Mouse (Mus musculus): ENCODE measurements at regions not wholly inside any gene's neighbourhood (a gene's known extent, or its start where the extent isn't known, plus 50 kb on each side); places are given as distances from the start of the nearest gene placed in this dataset.
"Not testable (repeated sequence)": the region's sequence is repeated elsewhere in the genome, so short reads cannot be mapped to it uniquely, and the experiment has no call there.

- Histone ChIP-seq H3K27ac (no peak overlapping the region), H3K4me3 (ENCODE audit: inconsistent target) (no peak overlapping the region), H3K79me2 (ENCODE audit: inconsistent target) (no peaks in the 10 kb centered on the region), H3K36me3 (ENCODE audit: inconsistent target) (no peaks in the 10 kb centered on the region)
- WGBS (ENCODE audit: missing documents), result 83% methylated on average over 7 of the region's 7 CpGs
Observed at GRCm38 (mm10) chr15:5817901-5818576, 481.5 kb upstream of the Dab2 start.

- WGBS (ENCODE audit: missing documents), result 79% methylated on average over 4 of the region's 4 CpGs
- H3K27ac ChIP-seq, result no peak overlapping the region
- no peaks in the 10 kb centered on the region for H3K79me2 ChIP-seq (ENCODE audit: inconsistent target)
- no peaks in the 10 kb centered on the region for H3K36me3 ChIP-seq (ENCODE audit: inconsistent target)
- no peak overlapping the region for H3K4me3 ChIP-seq (ENCODE audit: inconsistent target)
Observed at GRCm38 (mm10) chr15:5839963-5840362, 459.6 kb upstream of the Dab2 start.

DNA sequence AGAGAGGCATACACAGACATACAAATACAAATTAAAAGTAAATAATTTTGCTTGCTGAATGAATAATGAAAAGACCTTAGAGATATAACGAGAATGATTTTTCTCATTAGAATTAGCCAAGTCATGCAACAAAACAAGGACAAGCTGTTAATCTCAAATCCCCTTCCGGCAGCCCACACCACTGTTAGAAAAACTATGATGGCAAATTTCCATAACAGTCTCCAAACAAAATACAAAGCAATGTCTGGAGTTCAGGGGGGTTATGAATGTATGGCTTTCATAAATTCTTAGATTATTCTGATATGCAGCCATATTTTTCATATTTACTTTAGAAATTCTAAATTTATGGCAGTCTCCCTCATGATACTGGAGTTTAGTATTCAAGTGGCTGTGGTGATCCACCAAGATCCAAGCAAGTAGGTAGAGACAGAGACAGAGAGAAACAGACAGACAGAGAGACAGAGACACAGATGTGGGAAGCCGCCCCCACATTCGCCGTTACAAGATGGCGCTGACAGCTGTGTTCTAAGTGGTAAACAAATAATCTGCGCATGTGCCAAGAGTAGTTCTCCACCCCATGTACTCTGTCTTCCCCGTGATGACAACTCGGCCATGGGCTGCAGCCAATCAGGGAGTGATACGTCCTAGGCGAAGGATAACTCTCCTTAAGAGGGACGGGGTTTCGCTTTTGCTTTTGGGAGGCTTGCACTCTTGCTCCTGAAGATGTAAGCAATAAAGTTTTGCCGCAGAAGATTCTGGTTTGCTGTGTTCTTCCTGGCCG lies 458.0 kb upstream of the Dab2 start:
- not testable (repeated sequence) for H3K79me2 ChIP-seq (ENCODE audit: inconsistent target); H3K36me3 ChIP-seq (ENCODE audit: inconsistent target); H3K27ac ChIP-seq; H3K4me3 ChIP-seq (ENCODE audit: inconsistent target)
- WGBS (ENCODE audit: missing documents), result 94% methylated on average over 11 of the region's 15 CpGs

GRCm38 (mm10) chr15:5846571-5846970 lies 453.0 kb upstream of the Dab2 start:
- Histone ChIP-seq H3K4me3 (ENCODE audit: inconsistent target) (no peak overlapping the region), H3K79me2 (ENCODE audit: inconsistent target) (no peaks in the 10 kb centered on the region), H3K27ac (no peak overlapping the region), H3K36me3 (ENCODE audit: inconsistent target) (no peaks in the 10 kb centered on the region)
- WGBS (ENCODE audit: missing documents), result 100% methylated on average over 5 of the region's 5 CpGs

DNA sequence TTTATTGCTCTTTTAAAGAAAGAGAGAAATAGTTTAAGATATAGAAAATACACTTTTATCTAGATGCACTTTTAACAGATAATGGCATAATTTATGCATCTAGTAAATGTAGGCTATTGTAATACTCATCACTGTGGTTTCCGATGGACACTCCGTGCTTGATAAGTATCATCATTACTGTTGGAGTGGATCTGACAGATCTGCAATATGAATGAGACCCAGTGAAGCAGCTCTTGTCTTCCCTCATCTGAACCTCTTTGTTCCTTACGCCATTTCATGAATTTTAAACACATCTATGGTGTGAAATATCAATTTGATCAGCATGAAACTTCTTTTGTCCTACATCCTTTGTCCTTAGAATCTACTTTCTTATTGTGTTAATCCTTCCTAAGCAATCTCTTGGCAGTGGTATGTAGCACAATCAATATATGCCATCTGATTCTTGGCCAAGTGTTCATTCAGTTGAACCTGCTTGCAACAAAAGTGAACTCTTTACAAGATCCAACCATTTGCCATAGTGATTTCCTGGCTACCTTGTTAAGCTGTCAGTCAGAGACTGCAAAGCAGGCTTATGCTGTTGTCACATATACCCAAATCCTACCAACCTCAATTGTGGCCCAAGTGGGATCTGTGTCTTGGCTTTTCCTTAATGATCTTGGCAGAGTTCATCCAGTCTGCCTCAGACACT lies 452.0 kb upstream of the Dab2 start:
- H3K79me2 ChIP-seq (ENCODE audit: inconsistent target), result no peaks in the 10 kb centered on the region
- no peak overlapping the region for H3K27ac ChIP-seq
- WGBS (ENCODE audit: missing documents), result 93% methylated on average over 3 of the region's 3 CpGs
- H3K4me3 ChIP-seq (ENCODE audit: inconsistent target), result no peak overlapping the region
- H3K36me3 ChIP-seq (ENCODE audit: inconsistent target), result no peaks in the 10 kb centered on the region

- WGBS (ENCODE audit: missing documents), result 87% methylated on average over 3 of the region's 3 CpGs
- Histone ChIP-seq H3K79me2 (ENCODE audit: inconsistent target) (no peaks in the 10 kb centered on the region), H3K27ac (no peak overlapping the region), H3K4me3 (ENCODE audit: inconsistent target) (no peak overlapping the region), H3K36me3 (ENCODE audit: inconsistent target) (no peaks in the 10 kb centered on the region)
Observed at GRCm38 (mm10) chr15:5852523-5852922, 447.1 kb upstream of the Dab2 start.

DNA sequence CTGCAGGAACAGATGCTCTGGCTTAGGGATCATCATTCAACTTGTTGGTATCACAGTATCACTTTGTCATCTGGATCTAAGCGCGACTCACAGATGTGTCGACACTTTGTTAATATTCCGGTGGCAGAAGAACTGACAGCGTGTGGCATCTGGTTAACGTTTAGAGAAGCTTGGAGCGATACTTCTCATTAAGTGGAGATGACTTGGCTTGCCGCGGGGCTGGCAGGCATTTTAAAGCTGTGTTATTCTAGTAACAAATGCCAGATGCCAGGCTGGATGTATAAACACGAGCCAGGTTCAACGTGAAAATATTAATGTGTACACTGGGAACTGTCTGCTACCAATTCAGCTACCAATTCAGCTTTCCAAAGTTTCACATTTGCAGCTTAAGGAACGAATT lies 430.3 kb upstream of the Dab2 start:
- H3K79me2 ChIP-seq (ENCODE audit: inconsistent target), result no peaks in the 10 kb centered on the region
- H3K27ac ChIP-seq, result no peak overlapping the region
- WGBS (ENCODE audit: missing documents), result 94% methylated on average over 12 of the region's 12 CpGs
- no peak overlapping the region for H3K4me3 ChIP-seq (ENCODE audit: inconsistent target)
- H3K36me3 ChIP-seq (ENCODE audit: inconsistent target), result no peaks in the 10 kb centered on the region

DNA sequence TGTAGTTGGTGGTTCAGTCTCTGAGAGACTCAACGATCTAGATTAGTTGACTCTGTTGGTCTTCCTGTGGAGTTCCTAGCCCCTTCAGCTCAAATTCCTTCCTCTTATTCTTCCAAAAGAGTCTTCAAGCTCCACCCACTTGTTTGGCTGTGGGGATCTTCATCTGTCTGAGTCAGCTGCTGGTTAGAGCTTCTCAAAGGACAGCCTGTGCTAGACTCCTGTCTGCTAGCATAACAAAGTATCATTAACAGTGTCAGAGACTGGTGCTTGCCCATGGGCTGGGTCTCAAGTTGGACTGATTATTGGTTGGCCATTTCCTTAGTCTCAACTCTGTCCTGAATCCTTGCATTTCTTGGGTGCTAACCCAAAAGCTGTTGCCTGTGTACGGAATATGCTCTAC lies 429.7 kb upstream of the Dab2 start:
- H3K27ac ChIP-seq, result no peak overlapping the region
- H3K79me2 ChIP-seq (ENCODE audit: inconsistent target), result no peaks in the 10 kb centered on the region
- no peaks in the 10 kb centered on the region for H3K36me3 ChIP-seq (ENCODE audit: inconsistent target)
- 53% methylated on average over 1 of the region's 2 CpGs for WGBS (ENCODE audit: missing documents)
- H3K4me3 ChIP-seq (ENCODE audit: inconsistent target), result no peak overlapping the region

GRCm38 (mm10) chr15:5872042-5872441 lies 427.5 kb upstream of the Dab2 start:
- H3K27ac ChIP-seq, result no peak overlapping the region

GRCm38 (mm10) chr15:5877749-5878148 lies 421.8 kb upstream of the Dab2 start:
- Histone ChIP-seq H3K27ac (no peak overlapping the region), H3K36me3 (ENCODE audit: inconsistent target) (no peaks in the 10 kb centered on the region), H3K79me2 (ENCODE audit: inconsistent target) (no peaks in the 10 kb centered on the region), H3K4me3 (ENCODE audit: inconsistent target) (no peak overlapping the region)
- 88% methylated on average over 5 of the region's 5 CpGs for WGBS (ENCODE audit: missing documents)

More at GRCm38 (mm10) chr15:5872042-5872441, 427.5 kb upstream of the Dab2 start:
- Histone ChIP-seq H3K79me2 (ENCODE audit: inconsistent target) (no peaks in the 10 kb centered on the region), H3K36me3 (ENCODE audit: inconsistent target) (no peaks in the 10 kb centered on the region), H3K4me3 (ENCODE audit: inconsistent target) (no peak overlapping the region)
- 48% methylated on average over 3 of the region's 3 CpGs for WGBS (ENCODE audit: missing documents)

- H3K4me3 ChIP-seq (ENCODE audit: inconsistent target), result no peak overlapping the region
- H3K36me3 ChIP-seq (ENCODE audit: inconsistent target), result no peaks in the 10 kb centered on the region
- no peaks in the 10 kb centered on the region for H3K79me2 ChIP-seq (ENCODE audit: inconsistent target)
- WGBS (ENCODE audit: missing documents), result 100% methylated on average over 3 of the region's 3 CpGs
- H3K27ac ChIP-seq, result no peak overlapping the region
Observed at GRCm38 (mm10) chr15:5891188-5891587, 408.4 kb upstream of the Dab2 start.

DNA sequence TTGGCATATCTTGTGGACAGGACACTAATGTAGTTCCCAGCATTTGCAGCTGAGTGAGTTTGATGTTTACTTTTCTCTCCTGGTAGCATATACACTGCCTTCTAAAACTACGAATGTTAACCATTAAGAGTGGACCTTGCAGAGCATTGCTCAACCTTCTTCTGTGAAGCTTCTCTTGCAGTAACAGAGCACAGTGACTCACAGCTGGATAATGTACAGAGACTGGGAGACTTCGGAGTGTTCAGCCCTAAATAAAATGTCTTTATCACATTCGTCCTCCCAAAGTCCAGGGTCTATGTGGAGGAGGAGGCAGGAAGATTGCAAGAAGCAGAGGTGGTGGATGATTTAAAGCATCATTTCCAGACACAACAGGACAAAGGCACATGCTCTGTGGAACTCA lies 407.6 kb upstream of the Dab2 start:
- Histone ChIP-seq H3K27ac (no peak overlapping the region), H3K79me2 (ENCODE audit: inconsistent target) (no peaks in the 10 kb centered on the region), H3K4me3 (ENCODE audit: inconsistent target) (no peak overlapping the region), H3K36me3 (ENCODE audit: inconsistent target) (no peaks in the 10 kb centered on the region)
- WGBS (ENCODE audit: missing documents), result 91% methylated on average over 3 of the region's 3 CpGs

GRCm38 (mm10) chr15:5895688-5896470 lies 403.7 kb upstream of the Dab2 start:
- not testable (repeated sequence) for H3K79me2 ChIP-seq (ENCODE audit: inconsistent target); H3K36me3 ChIP-seq (ENCODE audit: inconsistent target); H3K4me3 ChIP-seq (ENCODE audit: inconsistent target); H3K27ac ChIP-seq
- 100% methylated on average over 3 of the region's 5 CpGs for WGBS (ENCODE audit: missing documents)

DNA sequence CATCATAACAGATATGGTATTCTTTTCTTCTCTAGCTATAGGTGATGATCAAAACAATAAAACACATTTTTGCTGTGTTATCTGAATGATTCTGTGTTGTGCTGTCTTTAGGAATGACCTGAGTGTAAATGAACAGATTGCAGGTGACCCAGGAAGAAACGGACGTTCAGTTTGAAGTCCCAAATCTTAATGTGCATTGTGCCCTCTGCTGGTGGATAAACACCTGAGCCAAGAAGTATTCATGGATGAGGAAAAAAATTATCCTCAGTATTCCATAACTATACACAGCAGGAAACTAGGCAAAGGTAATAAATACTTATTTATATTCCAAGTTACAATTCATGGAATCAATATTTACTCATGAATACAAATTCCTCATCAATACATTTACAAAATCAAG lies 384.3 kb upstream of the Dab2 start:
- no peak overlapping the region for H3K27ac ChIP-seq
- H3K36me3 ChIP-seq (ENCODE audit: inconsistent target), result no peaks in the 10 kb centered on the region
- H3K4me3 ChIP-seq (ENCODE audit: inconsistent target), result no peak overlapping the region
- no peaks in the 10 kb centered on the region for H3K79me2 ChIP-seq (ENCODE audit: inconsistent target)
- 0% methylated on average over 2 of the region's 2 CpGs for WGBS (ENCODE audit: missing documents)
